Mouse (Mus musculus): ENCODE results near the gene Caln1.
"Not testable (repeated sequence)": the region's sequence is repeated elsewhere in the genome, so short reads cannot be mapped to it uniquely, and the experiment has no call there.

Caln1 gene

DNA sequence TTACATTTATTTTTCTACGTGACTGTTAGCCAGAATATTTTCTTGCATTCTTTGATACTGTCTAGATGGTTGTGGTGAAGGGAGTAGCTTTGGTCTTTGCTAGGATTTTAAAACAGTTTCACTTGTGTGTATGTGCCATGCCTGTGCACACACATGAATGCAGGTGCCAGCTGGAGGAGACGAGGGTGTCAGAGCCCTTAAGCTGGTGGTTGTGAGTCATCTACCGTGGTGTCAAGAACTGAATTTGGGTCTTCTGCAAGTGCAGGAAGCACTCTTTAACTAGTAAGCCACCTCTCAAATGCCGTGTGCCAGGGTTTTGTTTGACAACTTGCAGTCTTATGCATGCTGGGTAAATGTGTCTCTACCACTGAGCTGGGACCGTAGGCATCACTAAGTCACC is 178.2 kb downstream of the Caln1 start:
- DNase-seq (ENCODE audit: low spot score): no peak

DNA sequence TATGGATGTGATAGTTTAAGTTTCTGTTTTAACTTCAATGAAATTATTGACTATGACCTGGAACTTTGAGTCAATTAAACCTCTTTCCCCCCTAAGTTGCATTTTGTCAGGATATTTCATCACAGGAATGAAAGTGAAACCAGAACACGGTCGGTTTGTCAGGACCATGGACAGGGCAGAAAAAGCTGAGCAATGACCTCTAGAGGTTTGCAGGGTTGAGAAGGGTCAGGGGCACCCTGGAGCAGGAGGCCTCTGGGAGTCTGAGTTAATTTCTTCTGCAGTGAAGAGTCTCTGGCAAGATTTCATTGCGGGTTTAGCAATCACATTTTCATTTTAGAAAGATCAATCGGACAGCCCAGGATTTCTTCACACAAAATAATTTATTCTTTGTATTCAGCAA is 184.7 kb downstream of the Caln1 start:
- peak; percentile 3 for DNase-seq (ENCODE audit: low spot score)

DNA sequence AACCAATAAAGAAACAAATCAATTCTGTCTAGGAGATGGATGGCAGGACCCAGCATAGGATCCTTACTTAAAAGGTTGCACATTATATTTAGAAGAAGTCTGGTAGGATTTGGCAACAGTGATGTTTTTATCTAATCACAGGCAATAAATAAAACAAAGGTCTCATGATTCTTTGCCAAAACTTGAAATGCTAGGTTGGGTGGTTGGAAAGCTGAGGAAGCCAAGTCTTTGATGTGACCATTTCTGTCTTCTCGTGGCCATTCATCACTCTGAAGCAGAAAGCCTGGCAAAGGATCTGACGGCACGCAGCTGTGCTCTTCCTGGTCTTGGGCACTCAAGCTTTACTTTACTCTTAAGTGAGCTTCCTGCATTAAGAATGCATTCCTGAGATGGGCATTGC is 193.9 kb downstream of the Caln1 start:
- DNase-seq (ENCODE audit: low spot score): no peak

DNA sequence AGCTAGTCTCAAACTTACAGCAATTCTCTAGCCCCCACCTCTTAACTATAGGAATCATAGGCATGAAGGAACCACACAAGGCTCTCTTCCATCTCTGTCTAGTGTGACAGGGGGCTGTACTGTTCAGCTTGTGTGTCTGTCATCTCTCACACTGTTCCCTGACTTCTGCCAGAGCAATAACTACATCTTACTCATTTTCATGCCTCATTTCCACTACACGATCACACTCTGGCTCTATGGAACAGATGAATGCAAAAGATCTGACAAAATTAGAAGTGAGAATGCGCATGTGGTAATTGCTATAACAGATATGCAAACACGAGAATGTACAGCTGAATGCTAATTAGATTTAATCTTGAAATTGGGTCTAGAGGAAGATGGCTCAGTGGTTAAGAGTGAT is 196.7 kb downstream of the Caln1 start:
- no peak for DNase-seq (ENCODE audit: low spot score)

DNA sequence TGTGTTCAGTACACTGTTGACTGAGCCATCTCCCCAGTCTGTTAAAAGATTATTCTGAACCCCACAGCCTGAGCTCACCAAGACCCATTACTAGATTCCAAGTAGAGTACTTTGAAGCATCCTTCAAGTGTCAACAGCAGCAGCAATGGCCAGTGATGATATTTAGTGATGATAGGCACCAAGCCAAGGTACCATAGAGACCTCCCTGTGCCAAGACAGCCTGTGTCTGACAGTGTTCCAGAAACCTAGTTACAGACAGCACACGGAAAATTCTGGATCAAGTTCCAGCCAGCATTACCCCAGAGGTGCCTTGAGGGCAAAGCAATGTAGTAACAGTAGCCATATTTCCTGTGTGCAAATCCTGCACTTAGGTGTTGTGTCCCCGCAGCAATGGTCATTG is 208.3 kb downstream of the Caln1 start:
- DNase-seq (ENCODE audit: low spot score): no peak

DNA sequence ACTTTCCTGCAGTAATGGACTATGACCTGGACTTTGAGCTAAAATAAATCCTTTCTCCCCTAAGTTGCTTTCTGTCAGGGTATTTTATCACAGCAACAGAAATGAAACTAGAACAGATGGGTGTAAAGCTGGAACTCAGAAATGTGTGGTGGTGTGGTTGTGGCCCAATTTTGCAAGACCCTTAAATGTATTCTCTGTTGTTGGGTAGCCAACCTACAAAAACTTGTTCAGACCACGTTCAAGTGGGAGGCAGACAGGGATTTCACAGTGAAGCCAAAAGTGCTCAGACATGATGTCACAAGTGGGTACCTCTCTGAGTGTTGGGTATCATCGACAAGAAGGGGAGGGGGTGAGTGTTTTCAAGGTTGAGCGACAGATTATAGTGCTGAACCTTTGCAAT is 214.8 kb downstream of the Caln1 start:
- no peak for DNase-seq (ENCODE audit: low spot score)

DNA sequence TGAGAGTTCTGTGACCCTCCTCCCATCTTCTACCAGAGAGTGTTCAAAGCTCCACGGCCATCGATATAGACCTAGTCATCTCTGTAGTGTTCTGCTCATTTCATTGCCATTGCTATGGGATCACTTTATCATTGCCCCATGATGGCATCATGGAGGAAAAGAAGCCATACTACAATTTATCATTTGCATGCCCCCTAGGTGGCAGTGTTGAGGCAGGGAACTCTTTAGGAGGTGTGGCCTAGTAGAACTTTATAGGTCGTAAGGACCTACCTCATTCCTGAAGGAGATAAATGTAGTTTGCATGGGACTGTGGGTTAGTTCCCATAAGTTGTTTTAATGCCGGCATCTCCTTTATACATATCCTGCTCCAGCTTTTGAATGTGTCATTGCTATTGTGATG is 217.0 kb downstream of the Caln1 start:
- no peak for DNase-seq (ENCODE audit: low spot score)

DNA sequence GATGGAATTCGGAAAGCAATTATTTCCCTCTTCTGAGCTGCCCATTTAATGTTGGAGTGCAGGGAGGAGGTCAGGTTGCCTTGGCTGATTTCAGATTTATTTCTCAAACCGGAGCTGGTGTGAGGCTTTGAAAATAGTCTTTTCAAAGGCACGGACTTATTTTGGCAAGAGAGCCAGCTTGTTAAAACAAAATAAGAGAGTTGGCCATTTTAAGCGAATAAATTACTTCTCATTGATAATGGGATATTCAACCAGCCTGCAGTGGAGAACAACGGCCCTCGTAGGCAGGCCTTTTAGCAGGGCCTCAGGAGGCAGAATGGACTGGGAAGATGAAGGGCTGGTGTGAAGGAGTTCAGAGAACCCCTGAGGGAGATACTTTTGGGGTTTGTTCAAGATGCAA is 227.3 kb downstream of the Caln1 start:
- DNase-seq (ENCODE audit: low spot score): no peak

DNA sequence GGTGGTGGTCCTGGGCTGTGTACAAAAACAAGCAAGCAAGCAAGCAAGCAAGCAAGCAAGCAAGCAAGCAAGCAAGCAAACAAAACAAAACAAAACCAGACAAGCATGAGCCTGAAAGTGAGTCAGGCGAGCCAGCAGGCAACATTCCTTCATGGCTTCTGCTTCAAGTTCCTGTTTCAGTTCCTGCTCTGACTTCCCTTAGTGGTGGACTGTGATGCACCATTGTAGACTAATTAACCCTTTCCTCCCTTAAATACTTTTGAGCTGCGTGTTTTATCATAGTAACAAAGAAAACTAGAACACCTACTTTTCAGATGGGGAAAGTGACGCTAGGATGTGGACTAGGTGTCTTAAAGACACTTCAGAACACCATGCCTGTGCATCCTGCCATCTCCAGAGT is 244.4 kb downstream of the Caln1 start:
- no peak for DNase-seq (ENCODE audit: low spot score)

DNA sequence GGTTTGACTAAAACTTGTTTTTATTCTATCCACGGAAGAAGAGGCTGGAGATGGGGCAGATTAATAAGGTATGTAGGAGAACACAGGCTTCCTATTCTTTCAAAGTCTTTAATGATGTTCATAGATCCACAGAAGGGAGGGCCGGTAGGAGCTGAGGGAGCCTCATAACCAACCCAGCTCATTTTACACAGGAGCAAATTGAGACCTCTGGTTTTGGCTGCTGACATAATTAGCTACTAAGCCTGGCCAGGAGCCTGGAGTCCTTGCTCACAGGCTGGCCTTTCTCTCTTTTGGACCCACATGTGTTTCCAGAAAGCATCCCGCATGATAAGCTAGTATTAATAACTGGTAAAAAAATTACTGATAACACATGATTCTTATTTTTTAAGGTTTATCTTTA is 245.0 kb downstream of the Caln1 start:
- DNase-seq (ENCODE audit: low spot score): no peak

DNA sequence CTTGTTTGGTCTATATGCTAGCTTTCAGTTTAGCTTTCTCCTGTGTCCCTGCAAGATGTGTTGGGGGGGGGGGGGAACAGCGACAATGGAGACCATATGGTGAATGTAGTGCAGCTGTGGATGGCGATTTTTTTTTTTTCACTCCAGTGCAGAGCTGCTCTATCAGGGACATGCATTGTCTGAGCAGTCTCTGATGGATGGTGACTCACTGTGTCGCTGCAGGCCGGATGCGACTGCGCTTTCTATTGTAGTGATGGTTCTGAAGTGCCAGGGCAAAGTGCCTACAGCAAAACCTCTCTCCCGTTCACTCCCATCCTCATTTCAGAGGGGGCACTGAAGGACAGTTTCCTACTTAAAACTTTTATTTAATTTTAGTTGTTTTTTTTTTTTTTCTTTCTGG is 250.8 kb downstream of the Caln1 start:
- DNase-seq (ENCODE audit: low spot score): no peak

DNA sequence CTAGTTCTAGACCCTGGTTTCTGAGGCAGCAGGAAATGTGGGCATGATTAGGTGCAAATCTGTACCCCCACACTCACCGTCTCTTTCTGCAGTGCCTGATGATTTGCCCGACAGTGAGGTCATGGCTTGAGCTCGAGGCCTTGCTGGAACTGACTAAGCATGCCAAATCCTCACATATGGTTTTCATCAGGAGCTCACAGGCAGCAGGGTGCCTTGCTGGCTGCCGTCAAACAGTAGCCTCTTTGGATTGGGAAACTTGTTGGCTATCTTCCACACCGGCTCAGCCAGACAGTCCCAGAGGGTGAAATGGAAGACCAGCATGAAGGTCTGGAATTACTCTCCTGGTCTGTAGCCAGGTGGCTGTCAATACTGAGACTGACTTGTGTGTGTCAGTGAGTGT is 254.0 kb downstream of the Caln1 start:
- peak; percentile 21 for DNase-seq (ENCODE audit: low spot score)

DNA sequence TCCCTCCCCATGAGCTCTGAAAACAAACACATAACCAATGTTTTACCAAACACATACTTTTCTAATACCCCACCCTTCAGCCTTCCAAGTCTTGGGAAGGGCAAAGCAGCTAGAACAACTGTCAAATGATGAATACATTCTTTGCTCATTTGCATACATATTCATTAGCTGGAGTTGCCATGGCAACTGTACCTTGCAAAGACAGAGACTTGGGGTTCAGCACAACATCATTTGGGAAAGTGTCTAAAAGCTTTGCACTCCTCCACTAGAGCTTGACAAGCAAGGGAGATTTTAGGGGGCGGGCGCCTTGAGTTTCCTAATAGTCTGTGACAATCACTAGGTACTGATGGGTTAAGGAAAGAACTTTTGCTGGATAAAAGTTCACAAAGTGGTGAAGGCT is 258.5 kb downstream of the Caln1 start:
- DNase-seq (ENCODE audit: low spot score): no peak

DNA sequence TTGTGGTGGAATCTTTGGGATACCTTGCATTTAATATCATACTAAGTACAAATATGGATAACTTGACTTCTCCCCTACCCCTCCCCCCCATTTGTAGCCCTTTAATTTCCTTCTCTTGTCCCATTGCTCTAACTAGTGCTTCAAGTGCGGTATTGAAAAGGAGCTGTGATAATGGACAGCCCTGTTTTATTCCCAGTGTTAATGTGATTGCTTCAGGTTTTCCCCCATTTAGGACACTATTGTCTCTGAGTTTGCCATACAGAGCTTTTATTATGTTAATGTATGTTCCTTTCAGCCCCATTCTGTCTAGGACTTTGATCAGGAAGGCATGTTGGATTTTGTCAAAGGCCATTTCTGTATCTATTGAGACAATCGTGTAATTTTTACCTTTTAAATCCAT is 266.1 kb downstream of the Caln1 start:
- no peak for DNase-seq (ENCODE audit: low spot score)

DNA sequence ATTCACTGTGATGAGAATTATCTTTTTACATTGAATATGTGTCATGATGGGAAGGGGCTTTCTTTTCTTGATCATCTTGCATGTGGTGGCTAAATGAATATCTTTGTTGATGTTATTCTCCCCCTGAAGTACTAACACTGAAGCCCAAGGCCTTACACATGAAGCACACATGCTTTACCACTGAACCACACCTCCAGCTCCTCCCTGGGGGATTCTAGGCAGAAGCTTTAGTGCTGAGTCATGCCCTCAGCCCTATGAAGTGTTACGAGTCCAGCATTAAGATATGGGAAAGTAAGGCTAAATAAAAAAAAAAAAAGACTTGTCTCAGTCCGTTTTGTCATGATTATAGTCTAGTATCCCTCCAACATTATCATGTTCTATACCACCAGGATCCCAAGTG is 272.6 kb downstream of the Caln1 start:
- DNase-seq (ENCODE audit: low spot score): no peak

DNA sequence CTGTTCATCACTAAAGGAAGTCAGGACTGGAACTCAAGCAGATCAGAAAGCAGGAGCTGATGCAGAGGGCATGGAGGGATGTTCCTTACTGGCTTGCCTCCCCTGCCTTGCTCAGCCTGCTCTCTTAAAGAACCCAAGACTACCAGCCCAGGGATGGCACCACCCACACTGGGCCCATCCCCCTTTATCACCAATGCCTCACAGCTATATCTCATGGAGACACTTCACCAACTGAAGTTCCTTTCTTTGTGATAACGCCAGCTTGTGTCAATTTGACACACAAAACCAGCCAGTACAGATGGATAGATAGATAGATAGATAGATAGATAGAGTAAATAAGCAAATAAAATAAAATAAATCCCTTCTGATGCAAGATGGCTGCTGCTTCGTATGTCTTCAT is 276.9 kb downstream of the Caln1 start:
- DNase-seq (ENCODE audit: low spot score): not testable (repeated sequence)

DNA sequence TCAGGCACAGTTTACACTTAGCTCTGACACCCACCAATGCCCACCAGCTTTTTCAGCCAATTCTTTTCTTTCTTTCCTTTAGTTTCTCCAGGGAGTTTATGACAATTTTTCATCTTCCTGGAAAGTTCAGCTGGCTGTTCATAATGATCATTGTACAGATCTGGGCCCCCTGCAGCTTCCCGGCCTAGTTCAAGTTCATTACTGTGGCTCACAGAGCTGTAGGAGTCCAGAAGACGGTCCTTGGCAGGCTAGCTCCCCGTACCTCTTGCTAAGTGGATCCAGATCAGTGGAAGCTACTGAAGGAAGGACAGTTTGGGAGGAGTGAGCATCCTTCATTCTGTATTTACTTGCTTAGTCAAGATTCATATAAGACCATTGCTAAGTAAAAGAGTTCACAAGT is 288.9 kb downstream of the Caln1 start:
- DNase-seq (ENCODE audit: low spot score): no peak

DNA sequence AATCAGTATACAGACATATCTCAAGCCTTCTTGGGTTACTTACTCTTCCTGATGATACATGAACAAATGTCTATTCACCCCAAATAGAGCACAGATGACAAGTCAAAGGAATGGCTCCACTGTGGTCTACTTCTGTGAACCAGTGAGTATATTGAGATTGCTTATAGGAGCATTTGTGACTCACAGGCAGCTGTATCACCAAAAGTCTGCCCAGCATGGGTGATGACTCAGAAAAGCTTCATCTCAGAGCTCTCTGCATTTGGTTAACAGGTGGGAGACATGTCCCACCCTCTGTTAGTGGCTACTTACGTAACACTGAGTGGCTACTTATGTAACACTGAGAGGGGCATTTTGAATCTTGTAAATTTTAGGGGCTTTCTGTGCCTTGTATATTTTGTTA is 296.8 kb downstream of the Caln1 start:
- DNase-seq (ENCODE audit: low spot score): no peak

DNA sequence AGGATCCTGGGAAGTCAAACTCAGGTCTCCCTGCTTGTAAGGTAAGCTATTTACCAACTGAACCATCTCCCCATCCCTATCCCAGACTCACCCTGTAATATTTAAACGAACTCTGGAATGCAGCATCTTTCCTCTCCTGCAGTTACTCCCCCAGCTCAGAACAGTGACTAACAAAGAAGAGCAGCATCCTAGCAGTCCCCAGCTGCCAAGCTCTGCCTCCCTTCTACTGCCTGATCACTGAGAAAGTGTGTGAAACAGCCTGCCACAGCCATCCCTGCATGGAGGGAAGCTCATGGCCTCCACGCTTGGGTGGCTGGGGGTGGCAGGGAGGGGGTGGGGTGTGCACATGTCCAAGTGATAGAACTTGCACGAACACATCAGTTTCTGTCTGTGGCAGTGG is 303.3 kb downstream of the Caln1 start:
- DNase-seq (ENCODE audit: low spot score): no peak

DNA sequence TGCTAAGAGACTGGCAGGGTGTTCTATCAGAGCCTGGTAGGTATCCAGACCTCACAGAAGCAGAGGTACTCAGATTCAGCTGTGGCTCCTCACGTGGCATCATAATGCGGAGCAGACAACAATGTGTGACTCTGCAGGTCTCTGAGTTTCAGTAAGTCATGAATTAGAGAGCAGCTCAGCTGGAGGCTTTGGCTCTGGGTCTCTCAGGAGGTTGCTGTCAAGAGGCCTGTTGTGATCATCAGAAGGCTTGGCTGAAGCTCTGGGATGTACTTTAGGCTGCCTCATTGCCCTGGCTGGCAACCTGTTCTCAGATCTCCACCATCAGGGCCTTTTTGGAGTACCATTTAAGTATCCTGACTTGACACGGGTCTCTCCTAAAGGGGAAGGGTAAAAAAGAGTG is 303.8 kb downstream of the Caln1 start:
- DNase-seq (ENCODE audit: low spot score): no peak

DNA sequence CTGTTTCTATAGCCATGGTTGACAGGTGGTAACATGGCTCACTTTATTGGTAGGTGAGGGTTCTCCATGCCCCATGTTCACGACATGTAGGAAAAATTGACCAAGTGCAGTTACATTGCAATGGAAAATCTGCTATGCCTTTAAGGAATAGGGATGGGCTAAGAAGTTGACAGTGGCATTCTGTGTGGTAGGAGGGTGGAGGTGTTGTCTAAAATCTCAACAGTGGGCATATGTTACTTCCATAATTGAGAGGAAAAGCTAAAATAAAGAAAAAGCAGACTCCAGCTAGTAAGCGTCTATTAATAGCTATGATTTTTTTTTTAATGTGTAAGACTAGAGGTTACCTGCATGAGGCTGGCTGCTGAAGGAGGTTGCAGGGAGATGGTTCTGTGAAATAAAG is 308.6 kb downstream of the Caln1 start:
- DNase-seq (ENCODE audit: low spot score): no peak

DNA sequence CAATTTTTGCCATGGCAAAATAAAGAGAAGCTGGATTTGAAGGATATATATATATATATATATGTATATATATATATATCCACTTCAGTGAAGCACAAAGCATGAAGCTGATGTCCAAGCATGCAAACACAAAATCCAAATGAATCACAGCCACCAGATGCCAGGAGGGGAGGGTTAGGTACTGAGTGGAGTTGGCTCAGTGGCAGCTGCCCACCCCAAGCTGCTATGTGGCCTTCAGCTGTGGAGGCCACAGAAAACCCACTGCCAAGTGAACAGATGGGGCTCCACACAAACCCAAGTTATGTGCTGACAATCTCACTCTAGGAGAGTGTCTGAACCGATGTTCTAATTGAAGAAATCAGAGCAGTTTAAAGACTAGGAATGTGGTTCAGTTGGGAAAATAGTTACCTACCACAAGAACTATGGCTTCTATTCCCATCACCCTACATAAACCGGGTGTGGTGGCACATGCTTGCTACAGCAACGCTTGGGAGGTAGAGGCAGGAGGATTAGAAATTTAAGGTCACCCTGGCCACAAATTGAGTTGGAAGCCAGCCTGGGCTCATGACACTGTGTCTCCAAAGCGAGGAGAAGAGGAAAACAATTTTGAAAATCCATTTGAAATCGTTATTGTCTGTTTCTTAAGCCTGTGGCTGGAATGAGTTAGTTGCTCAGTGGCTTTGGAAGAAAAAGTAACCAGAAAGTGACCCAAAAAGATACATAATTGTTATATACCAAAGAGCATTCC is 316.8 kb downstream of the Caln1 start:
- DNase-seq (ENCODE audit: low spot score): no peak

DNA sequence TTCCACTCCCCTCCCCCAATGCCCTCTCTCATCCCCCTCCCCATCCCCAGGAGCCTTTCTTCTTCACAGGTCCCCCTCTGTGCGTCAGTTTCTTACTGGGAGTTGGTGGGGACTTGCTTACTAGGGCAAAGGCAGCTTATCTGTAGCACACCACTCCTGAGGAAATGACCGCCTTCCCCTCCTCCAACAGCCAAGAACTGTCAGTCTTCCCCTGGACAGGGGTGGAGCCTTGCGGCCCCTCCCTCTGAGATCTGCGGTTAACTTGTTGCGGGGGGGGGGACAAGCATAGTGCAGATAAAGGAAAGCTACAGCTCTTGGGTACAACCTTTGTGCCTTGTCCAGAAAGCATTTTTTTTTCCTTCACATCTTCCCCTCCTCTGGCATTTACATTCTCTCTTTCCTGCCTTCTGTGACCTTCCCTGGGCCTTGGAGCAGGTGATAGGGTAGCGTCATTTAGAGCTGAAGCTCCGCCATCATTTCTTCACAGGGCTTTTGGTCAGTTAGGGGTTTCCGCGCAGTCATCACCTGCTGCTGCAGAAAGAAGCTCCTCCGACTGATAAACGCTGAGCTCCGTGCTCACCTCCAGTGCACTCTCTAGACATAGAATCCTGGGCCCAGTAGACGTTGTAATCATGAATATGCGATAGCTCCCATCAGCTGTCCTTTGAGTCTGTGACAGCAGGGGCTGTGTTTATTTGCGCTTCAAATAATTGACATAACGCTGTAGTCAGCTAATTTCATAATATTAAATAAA is 319.3 kb downstream of the Caln1 start:
- no peak for DNase-seq (ENCODE audit: low spot score)

DNA sequence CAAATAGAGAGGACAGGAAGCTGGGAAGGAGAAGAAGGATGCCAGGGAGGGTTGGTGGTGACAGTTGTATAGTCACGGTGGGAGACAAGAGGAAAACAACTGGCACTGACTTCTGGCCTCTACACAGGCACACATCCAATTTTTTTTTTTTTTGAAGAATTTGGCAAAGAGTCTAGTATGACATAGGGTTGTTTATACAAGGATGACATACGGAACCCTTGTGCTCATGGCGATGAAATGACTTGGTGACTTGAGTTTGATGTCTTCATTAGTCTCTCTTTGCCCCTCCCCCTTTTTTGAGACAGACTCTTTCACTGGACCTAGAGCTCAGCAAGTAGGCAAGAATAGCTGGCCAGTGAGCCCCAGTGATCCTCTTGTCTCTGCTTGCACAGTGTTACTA is 322.1 kb downstream of the Caln1 start:
- DNase-seq (ENCODE audit: low spot score): no peak

Data from ovary, postnatal 36 days (tissue).